Mouse (Mus musculus): ENCODE measurements around the gene Sigirr. TPM values are rescaled to one million over a fixed set of nuclear protein-coding genes. Genes with fewer than 3 reads are reported as not detected.

The Sigirr gene
- total RNA-seq, 2 experiments from 2014 or later: 1.1 to 2.9 TPM

Other genes starting within 250 kb of the Sigirr start
- gene Gm45785, start 244.2 kb downstream of the Sigirr start, total RNA-seq (2021): not detected
- 10 to 100 TPM; 11.9 to 13.7 TPM for gene Ric8a, start 243.6 kb downstream of the Sigirr start, total RNA-seq (2021)
- gene Bet1l, start 243.0 kb downstream of the Sigirr start, total RNA-seq (2021): 1 to 10 TPM; 5.0 to 6.1 TPM
- 10 to 100 TPM; 83.0 to 87.8 TPM for gene Psmd13, start 218.6 kb downstream of the Sigirr start, total RNA-seq (2021)
- gene Sirt3, start 218.3 kb downstream of the Sigirr start, total RNA-seq (2021): 10 to 100 TPM; 22.5 to 25.5 TPM
- gene Cox8b, start 200.1 kb downstream of the Sigirr start, total RNA-seq (2021): 1,000 to 10,000 TPM; 2,037 to 2,233 TPM
- not detected for gene Nlrp6, start 179.7 kb downstream of the Sigirr start, total RNA-seq (2021)
- gene Pgghg, start 159.2 kb downstream of the Sigirr start, total RNA-seq (2021): 1 to 10 TPM; 2.2 to 3.4 TPM
- gene Ifitm5, start 150.3 kb downstream of the Sigirr start, total RNA-seq (2021): not detected
- gene Gm45717, start 144.6 kb downstream of the Sigirr start, total RNA-seq (2021): not detected
- gene Ifitm2, start 144.6 kb downstream of the Sigirr start, total RNA-seq (2021): 10 to 100 TPM; 44.8 to 64.4 TPM
- gene Ifitm1, start 133.4 kb downstream of the Sigirr start, total RNA-seq (2021): 1 to 10 TPM in 1 of 2 experiments, under 1 TPM in 1; 0.97 to 1.3 TPM
- 10 to 100 TPM; 32.8 to 49.0 TPM for gene Ifitm3, start 89.8 kb downstream of the Sigirr start, total RNA-seq (2021)
- gene Ifitm6, start 82.6 kb downstream of the Sigirr start, total RNA-seq (2021): not detected
- not detected for gene Gm17387, start 71.4 kb downstream of the Sigirr start, total RNA-seq (2021)
- gene B4galnt4, start 39.5 kb downstream of the Sigirr start, total RNA-seq (2021): not detected
- gene Pkp3, start 22.4 kb downstream of the Sigirr start, total RNA-seq (2021): not detected
- gene Ano9, start 17.2 kb upstream of the Sigirr start, total RNA-seq (2021): not detected
- 10 to 100 TPM; 20.2 to 21.1 TPM for gene Ptdss2, start 21.8 kb upstream of the Sigirr start, total RNA-seq (2021)
- gene Rnh1, start 72.3 kb upstream of the Sigirr start, total RNA-seq (2021): 10 to 100 TPM; 49.3 to 52.9 TPM
- 100 to 1,000 TPM; 109 to 117 TPM for gene Hras, start 93.4 kb upstream of the Sigirr start, total RNA-seq (2021)
- gene Lrrc56, start 93.6 kb upstream of the Sigirr start, total RNA-seq (2021): 1 to 10 TPM; 1.6 to 1.7 TPM
- gene Lmntd2, start 113.5 kb upstream of the Sigirr start, total RNA-seq (2021): not detected
- under 1 TPM; 0.24 to 0.48 TPM for gene Rassf7, start 115.3 kb upstream of the Sigirr start, total RNA-seq (2021)
- 10 to 100 TPM; 19.5 to 24.8 TPM for gene Phrf1, start 128.2 kb upstream of the Sigirr start, total RNA-seq (2021)
- 1 to 10 TPM in 1 of 2 experiments, under 1 TPM in 1; 0.25 to 1.4 TPM for gene Irf7, start 165.9 kb upstream of the Sigirr start, total RNA-seq (2021)
- gene Cdhr5, start 176.2 kb upstream of the Sigirr start, total RNA-seq (2021): not detected
- not detected for gene Sct, start 178.6 kb upstream of the Sigirr start, total RNA-seq (2021)
- not detected for gene Drd4, start 191.4 kb upstream of the Sigirr start, total RNA-seq (2021)
- gene Deaf1, start 227.1 kb upstream of the Sigirr start, total RNA-seq (2021): 10 to 100 TPM in 1 of 2 experiments, 1 to 10 TPM in 1; 8.9 to 13.2 TPM
- gene Tmem80, start 227.2 kb upstream of the Sigirr start, total RNA-seq (2021): 10 to 100 TPM; 13.7 to 13.9 TPM
- 1 to 10 TPM; 1.1 to 2.3 TPM for gene Eps8l2, start 238.3 kb upstream of the Sigirr start, total RNA-seq (2021)

Measured in gastrocnemius, adult 18-20 months (tissue).